Mouse (Mus musculus) embryonic facial prominence, embryonic 11.5 days (tissue): ENCODE results near the gene Tada2a. TPM values are rescaled to one million over a fixed set of nuclear protein-coding genes. Genes with fewer than 3 reads are reported as not detected.

ENCODE experiments used
- ATAC-seq: fragments of 200-750 bp; cut with Nextera tagmentation; replicated peaks from 2 replicates; pipeline ENCODE4 v1.8.0; 2017; ENCODE audit warnings: low read depth; ENCODE audit not compliant: insufficient number of reproducible peaks, low FRiP score, low TSS enrichment
- DNase-seq: peaks from one replicate; pipeline ENCODE4 v3.0.0-alpha.2; 2015; ENCODE audit warnings: low spot score
- H3K27ac ChIP-seq: fragments of 300-500 bp; sonication (generic); replicated peaks from 2 replicates; pipeline ENCODE4 v1.5.1; 2014; ENCODE audit warnings: mild to moderate bottlenecking, low read depth, low read length, control low read depth
- H3K27me3 ChIP-seq: fragments of 300-500 bp; sonication (generic); 2 replicates; pipeline ENCODE4 v1.6.1; 2014; ENCODE audit warnings: mild to moderate bottlenecking, low read length, moderate library complexity, mixed read lengths; ENCODE audit not compliant: control insufficient read depth, insufficient read depth
- H3K36me3 ChIP-seq: fragments of 300-500 bp; sonication (generic); replicated peaks from 2 replicates; pipeline ENCODE4 v1.6.1; 2014; ENCODE audit warnings: low read depth, mild to moderate bottlenecking, low read length, moderate library complexity, mixed read lengths; ENCODE audit not compliant: control insufficient read depth, insufficient read depth
- H3K4me1 ChIP-seq: fragments of 300-500 bp; sonication (generic); 2 replicates; pipeline ENCODE4 v1.6.1; 2014; ENCODE audit warnings: low read length, mixed read lengths; ENCODE audit not compliant: control insufficient read depth, insufficient read depth
- H3K4me2 ChIP-seq: fragments of 300-500 bp; sonication (generic); 2 replicates; pipeline ENCODE4 v1.6.1; 2014; ENCODE audit warnings: low read depth, mild to moderate bottlenecking, control low read depth, low read length, moderate library complexity
- H3K4me3 ChIP-seq: fragments of 300-500 bp; sonication (generic); 2 replicates; pipeline ENCODE4 v1.5.1; 2014; ENCODE audit warnings: low read depth, low read length, control low read depth
- H3K9ac ChIP-seq: fragments of 300-500 bp; sonication (generic); replicated peaks from 2 replicates; pipeline ENCODE4 v1.6.1; 2014; ENCODE audit warnings: mild to moderate bottlenecking, control low read depth, low read length
- H3K9me3 ChIP-seq: fragments of 300-500 bp; sonication (generic); replicated peaks from 2 replicates; pipeline ENCODE4 v1.6.1; 2016; ENCODE audit warnings: mild to moderate bottlenecking, low read length, inconsistent platforms, mixed read lengths; ENCODE audit not compliant: control insufficient read depth
- WGBS: fragments of 180-500 bp; shearing (Covaris S2); extraction: QIAGEN DNeasy Blood & Tissue Kit; methylation state at CpG from one replicate; pipeline ENCODE4 v1.1.7; 2014; 5-methylcytosine and 5-hydroxymethylcytosine counted together
- polyA plus RNA-seq: library from polyadenylated mRNA; unstranded; fragments of >200 nt; fragmentation: Nextera tagmentation; extraction: Ambion mirVana; gene quantifications from 2 replicates; pipeline ENCODE4 v1.2.1, GENCODE M21; 2014

The Tada2a gene
- polyA plus RNA-seq, result 36.5 and 39.4 TPM in 2 replicates

- Histone ChIP-seq H3K4me3 (peak within 1 kb of the TSS; percentile 74), H3K36me3 (peaks cover 5% of the 10 kb centered on the region; the same call in 1 of the 2 replicates), H3K9ac (peak within 1 kb of the TSS; percentile 91), H3K9me3 (no peaks in the 10 kb centered on the region), H3K4me1 (no peaks in the 10 kb centered on the region), H3K27me3 (no peaks in the 10 kb centered on the region), H3K4me2 (peak within 1 kb of the TSS; percentile 76), H3K27ac (no peak within 1 kb of the TSS)
- ATAC-seq (peak; percentile 85), DNase-seq (peak; percentile 87)
- under 1% methylated on average over 83 of the region's 83 CpGs for WGBS
Observed at GRCm38 (mm10) chr11:84128943-84129798, at the start of gene Tada2a, which contains the start of gene Acaca. Gene Tada2a, minus strand, starts transcription at chr11:84129600. Gene Acaca, plus strand, starts transcription at chr11:84129672.

- Histone ChIP-seq H3K36me3 (no peaks in the 10 kb centered on the region), H3K4me3 (peak overlapping the region; percentile 53; the same call in 1 of the 2 replicates), H3K27ac (no peak overlapping the region), H3K4me1 (no peaks in the 10 kb centered on the region), H3K4me2 (no peak overlapping the region), H3K9me3 (no peaks in the 10 kb centered on the region), H3K9ac (no peak overlapping the region), H3K27me3 (no peaks in the 10 kb centered on the region)
- ATAC-seq (no peak), DNase-seq (no peak)
- WGBS, result 26% methylated on average over 4 of the region's 4 CpGs
Observed at GRCm38 (mm10) chr11:84178571-84178970, 49.2 kb upstream of the Tada2a start.

- 71% methylated on average over 11 of the region's 11 CpGs for WGBS
- Histone ChIP-seq H3K4me1 (no peaks in the 10 kb centered on the region), H3K27ac (no peak overlapping the region)
Observed at GRCm38 (mm10) chr11:84172539-84173435, 43.4 kb upstream of the Tada2a start.

DNA sequence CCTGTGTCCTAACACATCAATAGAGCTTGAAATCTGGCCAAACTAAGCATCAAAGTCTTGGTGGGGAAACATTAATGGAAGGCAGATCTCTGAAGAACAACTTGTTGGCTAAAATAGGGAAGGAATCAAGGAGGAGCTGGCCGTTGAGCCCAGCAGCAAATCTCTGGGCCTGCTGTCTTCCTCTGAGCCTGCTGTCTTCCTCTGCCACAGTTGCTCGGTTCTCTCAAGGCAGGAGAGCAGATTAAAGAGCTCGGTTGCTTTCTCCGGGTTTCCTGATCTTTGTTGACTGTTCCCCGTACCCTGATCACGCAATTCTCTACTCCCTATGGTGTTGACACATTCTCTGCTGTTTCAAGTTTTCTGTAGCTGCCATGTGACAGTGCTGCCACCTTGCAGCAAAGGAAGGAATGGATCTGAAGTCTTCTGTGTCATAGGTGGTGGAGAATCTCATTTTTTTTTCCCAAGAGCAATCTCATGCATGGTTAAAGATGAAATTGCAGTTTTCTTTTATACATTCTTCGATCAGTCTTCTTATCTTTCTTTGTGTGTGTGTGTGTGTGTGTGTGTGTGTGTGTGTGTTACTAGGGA is 39.4 kb upstream of the Tada2a start:
- DNase-seq (peak; percentile 22), ATAC-seq (no peak)
- H3K27me3 ChIP-seq, result no peaks in the 10 kb centered on the region
- no peak overlapping the region for H3K4me2 ChIP-seq
- WGBS, result 35% methylated on average over 7 of the region's 7 CpGs
- no peak overlapping the region for H3K27ac ChIP-seq
- no peaks in the 10 kb centered on the region for H3K36me3 ChIP-seq
- no peak overlapping the region for H3K9ac ChIP-seq
- no peaks in the 10 kb centered on the region for H3K9me3 ChIP-seq
- no peaks in the 10 kb centered on the region for H3K4me1 ChIP-seq
- H3K4me3 ChIP-seq, result no peak overlapping the region

More at GRCm38 (mm10) chr11:84172539-84173435, 43.4 kb upstream of the Tada2a start:
- Histone ChIP-seq H3K36me3 (no peaks in the 10 kb centered on the region), H3K9me3 (no peaks in the 10 kb centered on the region), H3K27me3 (no peaks in the 10 kb centered on the region), H3K9ac (no peak overlapping the region), H3K4me3 (no peak overlapping the region), H3K4me2 (no peak overlapping the region)
- ATAC-seq (no peak), DNase-seq (no peak)

GRCm38 (mm10) chr11:84167046-84167526 is 37.7 kb upstream of the Tada2a start, which contains the start of gene Gm11437:
Gene Gm11437, minus strand, starts transcription at chr11:84167476.
- 86% methylated on average over 5 of the region's 5 CpGs for WGBS
- no peak within 1 kb of the TSS for H3K4me3 ChIP-seq
- no peaks in the 10 kb centered on the region for H3K36me3 ChIP-seq
- H3K27ac ChIP-seq, result no peak within 1 kb of the TSS
- DNase-seq (no peak), ATAC-seq (no peak)
- no peaks in the 10 kb centered on the region for H3K9me3 ChIP-seq
- no peaks in the 10 kb centered on the region for H3K27me3 ChIP-seq
- H3K9ac ChIP-seq, result no peak within 1 kb of the TSS
- H3K4me1 ChIP-seq, result no peaks in the 10 kb centered on the region
- H3K4me2 ChIP-seq, result no peak within 1 kb of the TSS

- Histone ChIP-seq H3K36me3 (no peaks in the 10 kb centered on the region), H3K9me3 (no peaks in the 10 kb centered on the region), H3K4me2 (no peak overlapping the region), H3K4me1 (no peaks in the 10 kb centered on the region), H3K4me3 (no peak overlapping the region), H3K27me3 (no peaks in the 10 kb centered on the region), H3K27ac (no peak overlapping the region), H3K9ac (no peak overlapping the region)
- 53% methylated on average over 4 of the region's 4 CpGs for WGBS
- no peak for DNase-seq
- no peak for ATAC-seq
Observed at GRCm38 (mm10) chr11:84164561-84164960, 35.2 kb upstream of the Tada2a start.

GRCm38 (mm10) chr11:84164123-84164522 is 34.7 kb upstream of the Tada2a start:
- Histone ChIP-seq H3K4me2 (no peak overlapping the region), H3K9ac (no peak overlapping the region), H3K27ac (no peak overlapping the region), H3K36me3 (no peaks in the 10 kb centered on the region), H3K27me3 (no peaks in the 10 kb centered on the region), H3K9me3 (no peaks in the 10 kb centered on the region), H3K4me1 (no peaks in the 10 kb centered on the region), H3K4me3 (no peak overlapping the region)
- DNase-seq (no peak), ATAC-seq (no peak)
- WGBS, result 91% methylated on average over 6 of the region's 6 CpGs
